Mouse (Mus musculus) ovary, postnatal 10 days (tissue): ENCODE results near the gene 5830473C10Rik.

Experiments used
- DNase-seq: peaks from one replicate; pipeline ENCODE4 v3.0.0; 2022; ENCODE audit warnings: low spot score

5830473C10Rik gene

DNA sequence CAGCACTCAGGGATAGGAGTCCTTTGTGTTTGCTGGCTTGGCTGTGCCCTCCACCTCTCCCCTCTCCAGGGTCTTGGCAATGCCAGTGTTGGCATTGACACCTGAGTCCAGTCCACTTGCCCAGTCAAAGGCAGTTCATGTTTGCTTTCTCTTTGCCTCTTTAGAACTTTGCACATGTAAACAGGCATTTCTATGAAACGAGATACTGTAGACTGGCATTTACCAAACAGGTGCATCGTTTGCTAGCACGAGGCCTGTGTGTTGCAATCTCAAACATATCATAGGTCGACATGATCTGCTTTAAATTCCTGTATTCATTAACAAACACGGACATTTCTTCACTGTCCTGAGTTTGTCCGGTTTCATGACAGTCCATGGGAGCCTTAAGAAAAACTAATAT lies at the start of gene 5830473C10Rik:
Gene 5830473C10Rik (plus strand): TSS at position 365 of the 400 bp plus-strand sequence.
- DNase-seq, result no peak

DNA sequence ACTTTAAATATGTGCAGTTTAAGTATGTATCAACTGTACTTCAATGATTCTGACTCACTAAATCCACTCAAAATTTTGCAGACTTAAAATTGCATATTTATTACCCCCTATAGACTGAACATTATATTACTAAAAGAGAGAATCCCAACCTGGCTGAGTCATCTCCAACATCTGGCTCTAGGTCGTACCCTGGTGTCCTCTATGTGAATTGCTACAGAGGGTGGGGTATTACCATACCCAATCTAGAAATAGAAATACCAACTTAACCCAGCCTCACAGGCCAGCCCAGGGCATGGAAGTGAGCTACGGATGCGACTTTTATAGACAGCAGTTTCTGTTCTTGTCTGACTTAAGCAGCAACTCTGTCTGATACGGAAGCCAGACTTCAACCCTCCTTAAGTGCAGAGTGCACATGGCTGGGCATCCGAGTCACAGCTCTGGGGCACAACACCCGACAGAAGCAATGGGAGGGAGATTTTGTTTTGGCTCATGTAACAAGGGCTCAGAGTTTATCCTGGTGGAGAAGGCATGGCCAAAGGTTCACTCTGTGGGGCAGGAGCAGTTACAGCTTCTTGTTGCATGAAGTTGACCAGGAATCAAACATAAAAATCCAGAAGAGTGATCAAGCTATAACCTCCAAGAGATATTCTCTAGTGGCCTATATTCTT lies 48.5 kb upstream of the 5830473C10Rik start:
- DNase-seq, result no peak

DNA sequence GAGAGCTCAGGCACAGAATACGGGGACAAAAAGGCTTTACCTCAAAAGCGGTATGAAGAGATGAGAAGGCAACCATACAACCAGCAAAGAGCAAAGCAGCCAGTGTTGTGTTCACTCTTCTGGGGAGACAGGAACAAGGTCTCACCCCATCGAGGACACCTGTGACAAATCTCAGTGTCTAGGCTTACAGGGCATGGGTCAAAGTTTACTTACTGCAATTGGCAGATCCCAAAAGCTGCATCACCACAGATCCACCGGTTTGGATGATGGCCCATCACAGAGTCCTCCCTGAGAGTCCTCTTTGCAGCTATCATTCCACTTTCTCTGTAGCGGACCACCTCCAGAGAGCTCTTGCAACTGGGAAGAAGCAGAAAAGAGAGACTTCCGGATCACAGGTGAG lies 45.3 kb upstream of the 5830473C10Rik start:
- no peak for DNase-seq

DNA sequence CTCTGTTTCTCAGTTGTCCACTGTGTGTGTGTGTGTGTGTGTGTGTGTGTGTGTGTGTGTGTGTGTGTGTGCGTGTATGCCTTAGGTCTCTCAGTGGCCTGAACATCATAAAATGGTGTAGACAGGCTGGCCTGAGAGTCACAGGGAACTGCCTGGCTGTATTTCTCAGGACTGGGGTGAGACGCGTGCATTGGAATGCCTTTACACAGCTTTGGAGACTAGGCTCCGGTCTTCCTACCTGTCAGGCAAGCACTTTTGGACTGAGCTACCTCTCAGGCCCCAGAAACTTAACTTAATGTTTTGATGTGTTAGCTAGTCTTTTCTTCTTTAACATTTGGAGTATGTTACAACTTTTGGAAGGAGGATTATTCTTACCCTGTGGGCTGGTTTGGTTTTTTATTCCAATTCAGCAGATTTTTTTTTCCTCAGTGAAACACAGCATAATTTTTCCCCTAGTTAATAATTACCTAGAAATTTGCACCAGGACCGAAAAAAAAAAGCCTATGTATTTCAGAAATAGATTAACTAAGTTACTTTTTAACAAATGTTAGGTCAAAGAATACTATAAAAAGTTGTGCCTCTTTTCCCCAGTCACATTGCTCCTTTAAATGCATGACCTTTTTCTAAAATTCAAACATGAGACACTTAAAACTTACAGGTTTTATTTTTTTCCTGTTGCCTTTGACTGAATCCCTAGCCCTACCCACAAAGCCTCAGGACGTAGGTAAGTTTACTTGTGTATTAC lies 42.4 kb upstream of the 5830473C10Rik start, which contains the start of gene Afm:
Gene Afm (plus strand): TSS at position 577 of the 745 bp plus-strand sequence.
- no peak for DNase-seq

DNA sequence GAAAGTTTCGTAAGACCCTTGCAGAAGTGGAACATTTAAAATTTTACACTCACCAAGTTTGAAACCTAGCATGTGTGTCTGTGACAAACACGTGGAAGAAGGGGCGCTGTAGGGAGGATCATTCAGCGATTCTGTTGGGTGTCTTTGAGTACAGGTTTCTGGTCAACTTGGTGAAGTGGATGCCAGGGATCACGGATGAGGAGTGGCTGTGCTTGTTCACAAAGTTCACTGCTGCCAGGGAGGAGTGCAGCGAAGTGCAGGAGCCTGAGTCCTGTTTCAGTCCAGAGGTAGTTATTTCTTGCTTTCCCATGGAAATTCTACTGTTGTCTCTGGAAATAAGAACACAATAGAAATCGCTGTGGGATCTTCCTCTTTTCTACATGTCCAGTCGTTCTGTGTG lies 9.7 kb upstream of the 5830473C10Rik start:
- no peak for DNase-seq

DNA sequence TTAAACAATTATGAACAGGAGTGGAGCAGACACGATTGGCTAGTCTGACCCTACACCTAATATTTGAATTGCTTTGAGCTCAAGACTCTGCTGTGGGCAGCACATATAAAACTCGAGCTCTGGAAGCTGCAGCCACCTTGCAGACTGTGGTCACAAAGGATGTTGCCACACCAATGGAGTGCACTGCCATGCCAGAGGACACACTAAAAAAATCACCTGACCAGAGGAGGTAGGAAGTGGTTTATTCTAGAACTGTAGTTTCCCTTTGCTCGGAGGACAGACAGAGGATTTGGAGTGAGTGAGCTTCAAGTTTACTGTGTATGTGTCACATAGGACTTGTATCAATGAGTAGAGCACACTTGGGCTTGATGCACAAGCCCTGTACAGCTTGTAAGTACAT lies 4.9 kb upstream of the 5830473C10Rik start:
- DNase-seq, result no peak

DNA sequence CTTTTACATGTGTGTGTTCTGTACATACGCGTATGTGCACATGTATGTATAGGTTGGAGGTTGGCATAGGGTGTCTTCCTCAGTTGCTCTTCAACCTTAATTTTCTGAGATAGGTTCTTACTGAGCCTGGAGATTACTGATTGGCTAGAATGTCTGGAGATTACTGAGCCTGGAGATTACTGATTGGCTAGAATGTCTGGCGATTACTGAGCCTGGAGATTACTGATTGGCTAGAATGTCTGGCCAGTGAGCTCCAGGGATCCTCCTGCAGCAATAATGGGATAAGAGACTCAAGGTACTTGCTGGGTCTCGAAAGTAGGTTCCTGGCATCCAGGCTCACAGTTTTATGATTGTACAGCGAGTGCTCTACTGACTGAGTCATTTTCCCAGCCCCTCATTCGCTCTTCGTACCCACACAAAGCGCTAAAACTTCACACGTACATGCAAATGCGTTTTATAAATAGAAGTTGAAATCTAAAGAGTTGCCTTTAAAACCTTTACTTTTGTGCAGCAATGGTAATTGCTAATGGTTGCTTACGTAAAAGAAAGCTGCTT lies 891 bp downstream of the 5830473C10Rik start:
- no peak for DNase-seq

DNA sequence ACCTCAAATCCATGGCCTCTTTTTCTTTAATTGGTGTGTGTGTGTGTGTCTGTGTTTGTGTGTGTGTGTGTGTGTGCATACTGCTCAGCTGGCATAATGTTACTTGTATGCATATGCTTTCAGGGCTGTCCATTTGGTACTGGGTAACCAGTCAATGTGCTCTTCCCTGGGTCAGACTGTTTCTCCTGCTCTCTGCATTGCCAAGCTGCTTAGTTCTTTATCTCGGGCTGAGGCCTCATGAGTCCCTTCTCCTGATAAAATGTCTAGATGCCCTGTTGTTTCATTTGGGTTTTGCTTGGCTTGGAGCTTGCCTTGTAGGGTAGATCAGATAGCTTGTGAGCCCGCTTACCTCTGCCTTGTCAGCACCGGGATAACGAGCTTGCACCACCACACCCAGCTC lies 2.0 kb downstream of the 5830473C10Rik start:
- no peak for DNase-seq

DNA sequence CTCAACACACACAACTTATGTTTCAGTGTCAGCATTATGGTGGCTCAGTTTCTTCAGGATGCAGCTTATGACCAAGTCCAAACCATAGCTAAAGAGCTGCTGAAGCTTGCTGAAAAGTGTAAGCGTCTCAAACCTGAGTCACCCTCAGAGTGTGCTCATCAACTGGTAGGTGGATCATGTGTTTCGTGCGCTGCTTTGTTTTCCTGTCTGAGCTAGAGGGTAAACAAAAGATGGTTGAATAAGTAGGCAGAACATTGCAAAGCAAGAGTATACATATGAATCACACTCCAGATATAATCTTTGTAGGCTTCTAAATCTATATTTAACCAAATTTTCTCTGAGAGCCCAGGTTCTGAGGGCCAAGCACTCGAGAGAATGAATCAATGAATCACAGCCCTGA lies 3.3 kb downstream of the 5830473C10Rik start:
- DNase-seq, result no peak

DNA sequence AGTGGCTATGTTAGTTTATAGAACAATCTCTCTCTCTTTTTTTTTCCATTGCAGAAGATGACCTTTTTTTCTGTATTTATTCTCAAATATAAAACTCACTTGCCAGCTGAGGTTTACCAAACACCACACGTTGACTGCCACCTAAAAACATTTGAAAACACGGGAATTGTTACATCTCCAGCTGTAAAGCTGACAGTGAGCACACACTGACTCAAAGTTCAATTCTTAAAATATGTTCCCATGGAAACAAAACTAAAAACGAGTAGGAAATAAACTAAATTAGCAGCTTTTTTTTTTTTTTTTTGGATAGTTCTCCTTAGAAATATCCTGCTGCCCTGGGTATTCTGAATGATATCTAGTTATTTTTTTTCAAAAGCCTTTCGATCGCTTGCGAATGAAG lies 4.3 kb downstream of the 5830473C10Rik start:
- no peak for DNase-seq

DNA sequence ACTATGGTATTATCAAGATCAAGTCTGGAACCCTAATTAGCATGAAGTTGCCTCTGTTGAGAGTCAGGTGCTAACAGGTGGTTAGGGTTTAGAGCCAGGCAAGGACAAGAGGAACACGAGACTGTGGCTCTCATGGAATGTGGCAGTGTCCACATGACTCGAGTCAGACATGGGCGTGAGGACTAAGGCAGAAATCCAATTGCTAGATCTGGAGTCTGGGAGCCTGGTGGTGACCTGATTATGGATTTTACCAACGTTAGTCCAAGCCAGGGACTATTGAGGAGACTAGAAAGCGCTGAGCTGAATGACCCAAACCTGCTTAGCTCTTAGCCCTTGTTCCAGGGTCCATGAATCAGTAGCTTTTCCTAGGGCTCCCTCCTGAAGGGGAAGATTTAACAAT lies 6.9 kb downstream of the 5830473C10Rik start:
- no peak for DNase-seq

DNA sequence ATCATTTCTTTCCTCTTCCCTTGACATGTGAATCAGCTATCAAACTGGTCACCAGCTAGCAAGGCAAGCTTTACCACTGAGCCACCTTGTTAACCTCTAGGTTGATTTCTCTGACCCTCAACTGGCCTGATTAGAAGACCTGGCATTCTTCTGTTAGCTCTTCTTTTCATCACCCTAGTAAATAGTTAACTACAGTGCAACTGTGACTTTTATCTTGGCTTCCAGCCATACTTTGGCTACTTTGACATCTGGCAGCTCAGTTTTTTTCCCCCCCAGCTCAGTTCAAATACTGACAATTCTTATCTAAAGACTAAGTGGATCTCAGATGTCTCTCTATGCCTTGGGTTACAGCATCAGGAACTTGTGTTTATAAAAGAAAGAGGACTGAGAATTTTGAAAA lies 7.4 kb downstream of the 5830473C10Rik start:
- DNase-seq, result no peak

DNA sequence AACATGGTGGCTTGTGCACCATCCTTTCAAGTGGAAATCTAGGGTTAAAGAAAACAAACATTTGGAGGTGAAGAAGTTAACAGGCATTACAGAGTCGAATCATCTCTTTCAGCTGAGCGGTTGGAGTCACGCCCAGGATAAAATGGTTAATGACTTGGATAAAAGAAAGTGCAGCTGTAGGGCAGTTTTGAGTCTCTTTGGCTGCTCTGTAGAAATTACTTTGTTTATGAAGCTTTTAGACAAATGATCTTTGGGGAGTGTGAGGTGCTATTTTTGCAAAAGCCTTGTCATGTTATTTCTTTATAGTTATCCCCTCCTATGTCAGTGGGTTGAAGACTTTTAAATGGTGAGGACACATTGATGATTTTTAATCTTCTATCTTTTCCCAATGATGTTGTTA lies 10.3 kb downstream of the 5830473C10Rik start:
- no peak for DNase-seq

DNA sequence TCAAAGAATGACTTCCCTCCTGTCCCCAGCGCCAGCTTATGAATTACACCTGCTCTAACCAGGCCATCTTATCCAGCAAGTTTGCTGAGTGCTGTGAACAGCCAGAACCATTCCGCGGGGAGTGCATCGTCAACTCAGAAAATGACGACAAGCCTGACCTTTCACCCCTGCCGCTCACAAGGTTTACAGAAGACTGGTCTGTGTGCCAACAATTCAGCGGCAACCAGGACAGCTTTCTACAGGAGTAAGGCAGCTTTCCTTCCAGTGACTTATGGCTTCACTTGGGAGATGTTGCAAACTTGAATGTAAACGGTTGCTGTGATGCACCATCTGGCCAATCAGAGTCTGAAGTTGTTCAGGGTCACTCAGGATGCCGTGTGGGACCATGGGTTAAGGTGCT lies 16.8 kb downstream of the 5830473C10Rik start:
- DNase-seq, result no peak

DNA sequence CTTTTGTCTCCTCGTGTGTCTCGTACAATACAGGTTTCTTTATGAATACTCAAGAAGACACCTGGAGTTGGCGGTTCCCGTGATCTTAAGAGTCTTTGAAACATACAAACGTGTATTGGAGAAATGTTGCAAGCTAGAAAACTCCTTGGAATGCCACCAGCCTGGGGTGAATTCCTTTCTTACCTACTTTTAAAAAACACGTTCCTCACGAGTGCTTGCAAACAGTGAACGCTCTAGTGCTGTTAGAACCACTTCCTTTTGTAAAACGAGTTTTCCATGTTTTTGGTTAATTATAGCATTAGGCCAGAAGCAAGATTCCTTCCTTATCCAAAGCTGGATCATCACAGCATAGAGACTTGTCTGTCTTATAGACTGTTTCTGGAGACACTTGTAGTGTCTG lies 18.6 kb downstream of the 5830473C10Rik start:
- DNase-seq, result no peak

DNA sequence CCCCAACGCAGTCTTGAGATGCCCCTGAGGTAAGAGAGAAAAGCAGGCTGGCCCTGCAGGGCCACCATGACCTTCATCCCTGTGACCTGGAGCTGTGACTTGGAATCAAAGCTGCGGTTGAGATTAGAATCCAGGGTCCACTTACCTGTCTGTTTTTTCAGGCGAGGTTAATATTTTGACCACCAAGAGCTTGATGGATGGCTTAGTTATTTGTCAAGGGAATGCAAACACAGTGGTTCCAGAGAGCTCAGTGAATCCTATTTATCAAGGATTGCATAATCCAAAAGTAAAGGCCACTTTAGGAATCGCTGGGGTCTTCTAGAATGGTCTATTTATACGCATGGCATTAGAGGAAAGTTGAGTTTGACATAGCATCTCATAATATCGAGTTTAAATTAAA lies 21.3 kb downstream of the 5830473C10Rik start:
- no peak for DNase-seq

DNA sequence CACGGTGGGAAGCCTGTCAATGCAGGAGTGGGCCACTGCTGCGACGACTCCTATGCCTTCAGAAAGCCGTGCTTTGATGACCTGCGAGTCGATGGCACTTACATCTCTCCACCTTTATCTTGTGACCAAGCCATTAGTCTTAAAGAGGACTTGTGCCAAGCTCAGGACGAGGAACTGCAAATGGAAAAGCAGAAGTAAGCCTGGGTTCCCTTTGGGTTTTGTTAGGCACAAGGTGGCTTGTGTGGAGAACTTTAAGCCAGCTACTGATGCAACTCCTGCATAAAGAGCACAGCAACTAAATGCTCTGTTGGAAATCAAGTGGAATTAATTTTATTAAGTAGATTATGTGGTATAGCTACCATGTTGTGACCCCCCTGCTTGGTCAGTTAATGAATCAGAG lies 23.9 kb downstream of the 5830473C10Rik start:
- no peak for DNase-seq

DNA sequence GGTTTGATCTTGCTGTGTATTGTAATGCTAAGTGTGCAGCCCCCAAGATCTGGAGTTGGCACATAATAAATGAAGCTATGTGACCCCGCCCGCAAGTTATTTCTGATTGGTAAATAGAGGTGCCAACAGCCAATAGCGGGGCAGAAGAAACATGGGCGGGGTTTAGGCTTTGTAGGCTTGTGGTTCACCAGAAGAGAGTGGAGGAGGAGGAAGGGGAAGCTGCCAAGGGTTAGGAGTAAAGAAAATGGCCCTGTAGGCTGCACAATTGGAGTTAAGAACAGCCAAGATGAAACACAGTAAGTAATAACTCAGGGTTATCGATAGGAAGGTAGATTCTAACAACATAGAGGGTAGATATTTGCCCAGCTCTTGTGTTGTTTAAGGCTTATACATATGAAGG lies 25.6 kb downstream of the 5830473C10Rik start:
- DNase-seq, result no peak

DNA sequence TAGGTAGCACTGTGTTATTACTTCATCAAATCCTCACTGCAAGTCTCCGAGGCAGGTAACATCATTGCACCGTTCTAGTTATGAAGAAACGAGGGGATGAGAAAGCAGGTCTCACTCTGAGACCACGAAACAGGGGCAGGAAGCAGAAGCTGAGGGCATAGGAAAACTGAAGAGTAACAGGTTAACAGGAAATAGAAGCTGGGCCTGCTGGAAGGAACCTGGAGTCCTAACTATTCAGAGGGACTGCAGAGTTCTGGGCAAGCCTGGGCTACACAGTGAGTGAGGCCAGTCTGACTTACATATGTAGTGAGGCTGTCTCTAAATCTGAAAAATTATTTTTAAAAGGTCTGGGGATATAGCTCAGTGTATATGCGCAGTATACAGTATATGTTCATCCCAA lies 27.2 kb downstream of the 5830473C10Rik start:
- DNase-seq, result no peak

DNA sequence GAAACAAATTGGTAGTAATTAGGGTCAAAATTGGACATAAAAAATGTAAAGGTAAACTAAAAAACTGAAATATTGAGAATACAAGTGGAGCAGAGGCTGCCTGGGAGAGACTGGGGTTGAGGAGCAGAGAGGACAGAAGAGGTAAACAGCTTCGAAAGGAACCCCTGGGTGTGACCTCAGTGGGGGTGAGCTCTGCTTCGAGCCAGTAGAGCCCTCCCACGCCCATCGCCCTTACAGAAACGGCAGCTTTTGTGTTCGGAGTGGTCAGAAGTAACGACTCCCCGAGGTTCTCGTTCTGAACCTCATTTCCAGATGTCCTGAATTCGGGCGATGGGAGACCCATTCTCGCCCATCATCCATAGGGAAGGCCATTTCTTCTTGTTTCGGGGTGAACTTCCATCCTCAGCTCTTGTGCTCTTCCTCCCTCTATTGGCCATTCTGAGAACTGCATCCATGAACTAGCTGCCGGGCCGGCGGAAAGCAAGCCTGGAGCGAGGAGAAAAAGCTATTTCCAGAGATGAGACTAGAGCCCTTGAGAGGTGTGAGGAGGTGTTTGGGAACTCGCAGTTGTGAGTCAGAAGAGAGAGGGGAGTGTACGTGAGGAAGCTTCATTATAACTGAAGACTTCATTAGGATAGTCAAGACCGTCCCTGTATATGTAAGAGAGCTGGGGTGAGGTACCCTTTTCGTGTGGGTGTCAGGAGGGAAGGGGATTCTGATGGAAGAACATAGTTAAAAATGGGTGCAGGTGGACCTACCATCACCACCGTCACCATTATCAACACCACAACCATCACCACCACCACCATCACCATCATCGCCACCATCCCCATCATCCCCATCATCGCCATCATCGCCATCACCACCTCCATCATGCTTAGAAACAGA lies 28.0 kb downstream of the 5830473C10Rik start:
- peak; percentile 30 for DNase-seq

DNA sequence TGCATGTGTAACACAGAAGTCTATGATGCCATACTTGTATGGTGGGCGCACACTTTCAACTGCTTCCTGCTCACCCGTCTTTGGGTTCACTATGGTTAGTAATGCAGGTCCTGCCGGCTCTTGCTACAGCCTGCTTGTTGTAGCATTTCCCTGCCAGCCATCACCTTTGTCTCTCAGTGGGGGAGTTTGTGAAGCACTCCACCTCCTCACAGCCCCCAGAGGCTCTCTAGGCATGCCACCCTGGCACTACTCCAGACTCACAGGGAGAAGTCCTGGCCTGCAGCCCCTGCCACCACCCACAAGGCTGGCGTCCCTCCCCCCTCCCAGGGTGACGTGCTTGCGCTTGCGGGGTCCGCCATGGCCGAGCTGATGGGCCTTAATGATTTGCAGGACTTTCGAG lies 29.8 kb downstream of the 5830473C10Rik start:
- no peak for DNase-seq

DNA sequence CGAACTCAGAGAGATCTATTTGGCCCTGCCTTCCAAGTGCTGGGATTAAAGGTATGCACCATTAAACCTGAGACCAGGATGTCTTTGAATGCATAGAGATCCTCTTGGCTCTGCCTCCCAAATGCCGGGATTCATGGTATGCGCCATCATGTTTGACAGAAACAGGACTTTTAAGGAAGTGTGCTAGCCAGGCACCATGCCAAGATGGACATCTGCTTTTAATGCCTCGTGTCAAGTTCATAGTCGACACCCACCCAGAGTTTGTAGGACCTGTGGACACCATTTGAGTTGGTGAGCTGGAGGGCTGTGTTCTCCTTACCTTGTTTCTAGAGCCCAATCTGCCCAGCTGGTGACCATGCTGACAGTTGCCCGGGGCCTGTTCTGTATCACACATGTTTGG lies 31.0 kb downstream of the 5830473C10Rik start:
- no peak for DNase-seq
